Mouse (Mus musculus): ENCODE measurements around the gene Acbd6. TPM values are rescaled to one million over a fixed set of nuclear protein-coding genes. Genes with fewer than 3 reads are reported as not detected.

The Acbd6 gene
- polyA plus RNA-seq, 1 experiment: 51.7 TPM

GRCm38 (mm10) chr1:155528405-155529119 is 29.4 kb upstream of the Acbd6 start:
- Histone ChIP-seq H3K4me1 (ENCODE audit: control insufficient read depth, insufficient read depth, low read length) (peaks cover 32% of the 10 kb centered on the region), H3K27ac (ENCODE audit: insufficient read depth, low read depth, low read length) (no peak overlapping the region), H3K4me3 (ENCODE audit: insufficient read depth, low read length) (no peak overlapping the region)
- TF ChIP-seq POLR2A (IDR thresholded peaks at IDR 0.05; ENCODE audit: borderline replicate concordance, low read depth, low read length) (no peak), CTCF (IDR thresholded peaks at IDR 0.05; ENCODE audit: low read depth, low read length) (no peak)

GRCm38 (mm10) chr1:155529120-155529963 is 28.6 kb upstream of the Acbd6 start:
- TF ChIP-seq CTCF (IDR thresholded peaks at IDR 0.05; ENCODE audit: low read depth, low read length) (no peak), POLR2A (IDR thresholded peaks at IDR 0.05; ENCODE audit: borderline replicate concordance, low read depth, low read length) (no peak)
- peaks cover 32% of the 10 kb centered on the region for H3K4me1 ChIP-seq (ENCODE audit: control insufficient read depth, insufficient read depth, low read length)
- no peak overlapping the region for H3K27ac ChIP-seq (ENCODE audit: insufficient read depth, low read depth, low read length)
- no peak overlapping the region for H3K4me3 ChIP-seq (ENCODE audit: insufficient read depth, low read length)

DNA sequence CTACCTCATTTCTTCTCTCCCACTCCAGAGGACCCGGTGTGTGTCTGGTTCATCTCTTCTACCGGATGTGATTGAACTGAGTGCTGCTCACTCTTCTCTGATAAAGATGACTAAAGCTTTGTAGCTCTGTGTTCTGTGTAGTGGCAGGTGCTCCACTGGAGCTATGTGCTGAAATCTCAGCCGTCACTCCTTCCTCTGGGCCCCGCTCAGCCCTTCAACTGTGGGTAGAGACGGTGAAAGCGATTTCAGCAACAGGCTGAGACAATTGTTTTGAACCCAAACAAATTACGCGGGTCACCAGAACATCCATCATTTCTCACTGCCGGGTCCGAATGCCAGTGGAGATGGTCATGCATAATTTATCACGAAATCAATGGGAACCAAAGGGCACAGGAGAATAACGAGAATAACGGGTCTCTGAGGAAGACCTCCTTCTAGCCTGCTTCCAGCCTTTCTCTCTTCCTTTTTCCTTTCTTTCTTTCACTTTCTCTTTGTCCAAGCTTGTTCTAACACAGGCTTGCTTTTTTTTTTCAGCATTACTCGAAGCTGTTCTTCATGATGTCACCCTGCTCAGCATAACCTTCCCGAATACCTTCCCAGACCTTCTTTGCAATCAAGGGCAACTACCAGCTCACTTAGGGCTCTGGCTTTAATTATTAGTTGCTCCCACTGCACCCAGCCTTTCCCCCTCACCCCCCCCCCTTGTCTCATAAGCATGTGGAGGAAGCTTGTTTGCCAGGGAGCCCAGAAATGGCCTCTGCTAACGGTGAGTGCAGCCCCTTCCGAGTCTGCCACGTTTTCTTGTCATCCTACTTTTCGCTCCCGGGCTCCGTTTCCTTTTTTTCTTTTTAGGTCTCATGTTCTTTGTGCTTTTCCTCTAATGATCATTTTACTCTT is 27.1 kb upstream of the Acbd6 start:
- TF ChIP-seq CTCF (IDR thresholded peaks at IDR 0.05; ENCODE audit: low read depth, low read length) (no peak), POLR2A (IDR thresholded peaks at IDR 0.05; ENCODE audit: borderline replicate concordance, low read depth, low read length) (no peak)
- Histone ChIP-seq H3K27ac (ENCODE audit: insufficient read depth, low read depth, low read length) (no peak overlapping the region), H3K4me1 (ENCODE audit: control insufficient read depth, insufficient read depth, low read length) (peaks cover 32% of the 10 kb centered on the region), H3K4me3 (ENCODE audit: insufficient read depth, low read length) (no peak overlapping the region)

GRCm38 (mm10) chr1:155532396-155532795 is 25.5 kb upstream of the Acbd6 start:
- no peak overlapping the region for H3K4me3 ChIP-seq (ENCODE audit: insufficient read depth, low read length)
- H3K27ac ChIP-seq (ENCODE audit: insufficient read depth, low read depth, low read length): no peak overlapping the region
- TF ChIP-seq CTCF (IDR thresholded peaks at IDR 0.05; ENCODE audit: low read depth, low read length) (no peak), POLR2A (IDR thresholded peaks at IDR 0.05; ENCODE audit: borderline replicate concordance, low read depth, low read length) (no peak)
- H3K4me1 ChIP-seq (ENCODE audit: control insufficient read depth, insufficient read depth, low read length): peaks cover 32% of the 10 kb centered on the region

- TF ChIP-seq CTCF (IDR thresholded peaks at IDR 0.05; ENCODE audit: low read depth, low read length): no peak
- TF ChIP-seq POLR2A (IDR thresholded peaks at IDR 0.05; ENCODE audit: borderline replicate concordance, low read depth, low read length): no peak
- Histone ChIP-seq H3K4me1 (ENCODE audit: control insufficient read depth, insufficient read depth, low read length) (peaks cover 29% of the 10 kb centered on the region), H3K27ac (ENCODE audit: insufficient read depth, low read depth, low read length) (no peak overlapping the region), H3K4me3 (ENCODE audit: insufficient read depth, low read length) (no peak overlapping the region)
Measured at GRCm38 (mm10) chr1:155532833-155533688, 24.9 kb upstream of the Acbd6 start.

DNA sequence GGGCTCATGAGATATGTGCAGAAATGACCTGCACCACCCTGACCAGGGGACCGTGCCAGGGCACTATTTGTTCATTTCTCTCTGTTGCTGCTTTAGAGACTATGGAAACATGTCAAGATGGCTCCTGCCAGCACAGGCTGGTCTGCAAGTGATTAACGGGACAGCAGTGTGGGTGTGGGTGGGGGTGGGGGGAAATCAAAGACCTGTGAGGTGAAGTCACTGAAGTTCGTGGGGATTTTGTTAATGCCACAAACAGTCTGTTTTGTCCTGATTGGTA is 24.3 kb upstream of the Acbd6 start:
- TF ChIP-seq POLR2A (IDR thresholded peaks at IDR 0.05; ENCODE audit: borderline replicate concordance, low read depth, low read length) (no peak), CTCF (IDR thresholded peaks at IDR 0.05; ENCODE audit: low read depth, low read length) (no peak)
- peaks cover 29% of the 10 kb centered on the region for H3K4me1 ChIP-seq (ENCODE audit: control insufficient read depth, insufficient read depth, low read length)
- no peak overlapping the region for H3K4me3 ChIP-seq (ENCODE audit: insufficient read depth, low read length)
- no peak overlapping the region for H3K27ac ChIP-seq (ENCODE audit: insufficient read depth, low read depth, low read length)

DNA sequence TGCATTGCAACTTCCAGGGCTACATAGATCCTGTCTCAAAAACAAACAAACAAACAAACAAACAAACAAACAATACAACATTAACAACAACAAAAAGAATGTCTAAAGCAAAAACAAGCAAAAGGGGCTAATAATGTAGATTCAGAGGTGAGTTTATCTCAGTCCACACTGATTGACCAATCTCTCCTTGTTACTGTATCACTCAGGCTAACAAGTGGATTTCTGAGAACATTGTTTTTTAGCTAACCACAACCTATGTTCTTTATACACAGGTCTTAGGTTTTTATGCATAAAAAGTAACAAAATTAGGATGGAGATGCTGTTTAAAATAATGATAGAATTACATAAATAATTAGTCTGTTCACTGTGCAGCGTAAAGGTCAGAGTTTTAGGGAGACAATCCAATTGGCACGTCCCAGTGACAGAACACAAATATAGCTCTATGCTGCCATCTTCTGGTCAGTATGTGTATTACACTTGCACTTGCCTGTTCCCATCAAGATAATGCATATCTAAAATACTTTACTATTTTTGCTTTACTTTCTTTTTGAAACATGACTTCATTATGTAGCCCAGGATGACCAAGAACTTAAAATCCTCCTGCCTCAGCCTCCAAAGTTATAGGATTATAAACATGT is 20.8 kb upstream of the Acbd6 start:
- Histone ChIP-seq H3K27ac (ENCODE audit: insufficient read depth, low read depth, low read length) (no peak overlapping the region), H3K4me1 (ENCODE audit: control insufficient read depth, insufficient read depth, low read length) (peaks cover 13% of the 10 kb centered on the region)
- TF ChIP-seq POLR2A (IDR thresholded peaks at IDR 0.05; ENCODE audit: borderline replicate concordance, low read depth, low read length) (no peak), CTCF (IDR thresholded peaks at IDR 0.05; ENCODE audit: low read depth, low read length) (no peak)

GRCm38 (mm10) chr1:155538006-155538405 is 19.9 kb upstream of the Acbd6 start:
- Histone ChIP-seq H3K4me3 (ENCODE audit: insufficient read depth, low read length) (no peak overlapping the region), H3K4me1 (ENCODE audit: control insufficient read depth, insufficient read depth, low read length) (peaks cover 4% of the 10 kb centered on the region), H3K27ac (ENCODE audit: insufficient read depth, low read depth, low read length) (no peak overlapping the region)
- TF ChIP-seq POLR2A (IDR thresholded peaks at IDR 0.05; ENCODE audit: borderline replicate concordance, low read depth, low read length): no peak
- TF ChIP-seq CTCF (IDR thresholded peaks at IDR 0.05; ENCODE audit: low read depth, low read length): no peak

More for the DNA sequence above, 20.8 kb upstream of the Acbd6 start:
- H3K4me3 ChIP-seq (ENCODE audit: insufficient read depth, low read length): no peak overlapping the region
